Mouse (Mus musculus) ES-Bruce4 (cell line): ENCODE measurements around the gene Mmp13.

Source experiments
- CTCF ChIP-seq: IDR thresholded peaks from one replicate; pipeline ENCODE4 v1.8.1; 2011; ENCODE audit warnings: low read depth, low read length
- EP300 ChIP-seq: IDR thresholded peaks from 2 replicates; pipeline ENCODE4 v1.6.1; 2011; ENCODE audit warnings: low read depth, low read length; ENCODE audit not compliant: insufficient read depth
- POLR2A ChIP-seq: IDR thresholded peaks from one replicate; pipeline ENCODE4 v1.8.1; 2011; ENCODE audit warnings: low read length; ENCODE audit not compliant: insufficient read depth

GRCm38 (mm10) chr9:7289901-7290300 is 17.6 kb downstream of the Mmp13 start:
- no peak for TF ChIP-seq CTCF
- TF ChIP-seq EP300: no peak
- no peak for TF ChIP-seq POLR2A
